Mouse (Mus musculus) layer of hippocampus, adult 8-10 months (tissue): ENCODE data around the gene Ankmy1. TPM values are rescaled to one million over a fixed set of nuclear protein-coding genes. Genes with fewer than 3 reads are reported as not detected.
A peak's percentile ranks its signal among the peaks of the same experiment; 100 is the strongest.

Source experiments
- DNase-seq, 2 experiments: peaks; one replicate each; pipeline ENCODE4 v3.0.0; 2022; ENCODE audit warnings: low spot score in 2 of 2
- total RNA-seq, 4 experiments: library from RNA; stranded (reverse); gene quantifications; 2 replicates each; pipeline ENCODE4 v1.2.4; 2022

Gene Ankmy1
- total RNA-seq, 4 experiments from 2014 or later: 0.31 to 0.37 (median 0.36) TPM

DNA sequence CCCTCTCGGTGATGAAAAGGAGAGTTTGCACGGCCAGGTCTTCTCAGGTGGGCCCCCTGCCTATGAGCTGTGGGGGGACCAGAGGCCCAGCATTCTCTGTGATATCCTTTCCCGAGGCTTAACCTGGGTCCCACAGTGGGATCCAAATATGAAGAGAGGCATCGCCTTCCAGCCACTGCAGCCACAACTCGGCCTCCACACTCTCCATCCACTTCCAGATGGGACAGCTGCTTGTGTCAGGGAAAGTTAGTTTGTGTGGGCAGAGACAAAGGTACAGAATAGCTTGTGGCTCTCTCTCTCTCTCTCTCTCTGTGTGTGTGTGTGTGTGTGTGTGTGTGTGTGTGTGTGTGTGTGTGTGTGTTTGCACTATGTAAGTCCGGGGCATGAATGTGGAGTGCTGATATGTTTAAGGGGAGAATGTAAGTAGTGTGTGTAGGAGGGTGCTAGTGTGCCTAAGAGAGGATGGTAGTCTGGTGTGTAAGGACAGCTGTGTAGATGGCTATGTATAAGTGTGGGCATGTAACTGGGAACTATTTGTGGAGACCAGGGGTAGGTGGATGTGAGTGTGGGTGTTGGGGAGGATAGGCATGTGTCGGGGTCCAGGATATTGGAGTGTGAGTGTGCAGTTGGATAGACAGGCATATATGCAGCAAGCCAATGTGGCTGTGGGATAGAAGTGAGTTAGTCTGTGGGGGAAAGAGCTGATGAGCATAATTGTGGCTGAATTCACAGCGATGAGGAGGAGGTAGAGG, 27.2 kb downstream of the Ankmy1 start:
- DNase-seq: no peak

DNA sequence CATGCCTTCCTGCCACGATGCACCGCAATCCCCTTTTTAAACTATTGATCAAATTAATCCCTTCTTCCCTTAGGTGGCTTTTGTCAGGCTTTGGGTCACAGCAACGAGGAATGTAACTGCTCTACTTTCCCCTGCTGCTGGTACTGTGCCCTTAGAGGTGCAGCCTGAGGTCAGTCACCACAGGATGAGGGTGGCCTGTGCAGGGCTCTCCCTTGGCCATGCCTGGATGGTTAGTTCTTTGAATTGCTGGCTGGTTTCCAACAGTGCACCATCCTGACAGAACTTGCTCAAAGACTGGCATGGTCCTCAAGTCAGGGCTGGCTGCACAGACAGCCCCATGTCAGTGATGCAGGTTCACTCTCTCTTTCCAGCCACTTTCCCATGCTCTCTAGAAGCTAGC, 28.7 kb downstream of the Ankmy1 start:
- no peak for DNase-seq

DNA sequence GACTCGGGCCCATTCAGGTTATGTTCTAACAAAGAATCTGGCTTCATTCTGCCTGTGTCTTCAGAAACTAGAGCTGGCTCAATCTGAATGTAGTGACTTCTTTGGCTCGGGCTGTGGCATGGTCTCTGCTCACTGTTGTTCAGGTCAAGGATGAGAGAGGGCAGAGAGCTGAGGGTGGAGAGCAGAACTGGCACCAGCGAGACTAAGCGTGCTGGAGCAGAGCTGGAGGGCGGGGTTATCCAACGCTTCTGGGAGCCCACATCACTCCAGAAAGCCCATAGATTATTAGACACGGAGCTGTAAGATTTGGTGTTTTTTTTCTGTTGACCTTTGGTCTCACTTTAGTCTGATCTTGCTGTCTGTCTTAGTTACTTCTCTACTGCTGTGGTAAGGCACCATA, 30.0 kb downstream of the Ankmy1 start:
- no peak for DNase-seq

DNA sequence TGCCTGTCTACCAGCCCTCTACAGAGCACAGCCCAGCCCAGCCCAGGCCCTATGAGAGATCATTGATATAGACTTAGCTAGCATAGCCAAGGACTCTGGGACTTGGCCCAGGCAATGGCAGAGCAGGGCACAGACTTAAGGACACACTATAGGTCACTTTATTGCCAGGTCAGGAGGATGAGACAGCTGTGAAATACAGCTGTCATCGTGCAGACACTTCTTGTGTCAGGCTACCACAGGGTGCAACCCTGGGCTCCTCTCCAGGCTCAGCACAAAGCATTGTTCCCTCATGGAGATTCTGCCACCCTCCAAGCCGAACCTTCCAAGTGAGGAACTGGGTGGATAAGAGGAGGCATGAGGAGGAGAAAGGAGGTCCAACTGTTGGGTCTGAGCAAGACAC, 32.7 kb downstream of the Ankmy1 start:
- no peak for DNase-seq

DNA sequence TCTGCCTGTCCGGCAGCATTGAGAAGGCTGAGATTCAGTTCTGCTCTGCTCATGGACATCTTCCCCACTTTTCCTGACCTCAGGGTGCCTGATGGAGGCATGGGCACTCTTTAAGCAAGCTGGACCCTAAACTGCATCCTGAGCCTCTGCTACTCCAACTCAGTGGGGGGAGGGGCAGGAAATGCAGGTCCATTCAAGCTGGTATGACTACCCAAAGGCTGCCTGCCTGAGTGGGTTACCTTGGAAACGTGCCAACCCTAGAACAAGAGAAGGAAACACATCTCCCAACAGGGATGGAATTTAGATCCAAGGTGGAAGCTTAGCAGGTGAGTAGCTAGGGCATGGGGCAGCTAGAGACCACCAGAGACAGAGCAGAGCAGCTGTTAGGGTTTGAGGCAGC, 36.5 kb downstream of the Ankmy1 start:
- no peak for DNase-seq

DNA sequence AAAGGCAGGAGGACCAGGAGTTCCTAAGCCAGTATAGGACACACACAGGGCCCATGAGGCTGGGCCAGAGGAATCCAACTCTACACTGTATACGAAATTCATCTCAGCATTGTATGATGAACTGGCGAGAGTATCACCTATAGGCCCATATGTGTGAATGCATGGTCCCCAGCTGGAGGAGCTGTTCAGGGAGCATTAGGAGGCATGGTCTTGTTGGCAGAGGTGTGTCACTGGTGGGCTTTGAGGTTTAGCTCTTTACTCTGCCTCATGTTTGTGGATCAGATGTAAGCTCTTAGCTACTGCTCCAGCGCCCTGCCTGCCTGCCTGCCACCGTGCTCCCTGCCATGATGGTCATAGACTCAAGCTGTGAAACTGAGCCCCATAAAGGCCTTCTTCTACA, 39.4 kb downstream of the Ankmy1 start:
- no peak for DNase-seq

DNA sequence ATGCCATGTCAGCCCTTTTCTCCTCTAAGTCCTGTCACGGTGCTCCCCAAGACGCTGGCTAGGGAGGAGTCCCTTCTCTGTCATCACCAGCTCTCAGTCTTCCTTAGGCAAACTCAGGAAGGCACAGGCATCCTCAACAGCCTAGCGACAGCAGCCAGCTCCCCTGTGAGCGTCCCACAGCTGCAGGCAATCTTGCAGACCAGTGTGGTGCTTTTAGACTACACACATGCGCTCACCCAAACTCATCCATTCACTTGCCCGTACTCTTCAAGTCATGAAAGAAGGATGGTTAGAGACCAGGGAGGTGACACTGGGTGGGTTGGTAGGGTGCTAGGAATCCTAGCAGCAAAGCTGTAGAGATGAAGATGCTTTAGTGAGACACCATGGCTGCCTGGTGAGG, 41.2 kb downstream of the Ankmy1 start:
- DNase-seq: no peak

DNA sequence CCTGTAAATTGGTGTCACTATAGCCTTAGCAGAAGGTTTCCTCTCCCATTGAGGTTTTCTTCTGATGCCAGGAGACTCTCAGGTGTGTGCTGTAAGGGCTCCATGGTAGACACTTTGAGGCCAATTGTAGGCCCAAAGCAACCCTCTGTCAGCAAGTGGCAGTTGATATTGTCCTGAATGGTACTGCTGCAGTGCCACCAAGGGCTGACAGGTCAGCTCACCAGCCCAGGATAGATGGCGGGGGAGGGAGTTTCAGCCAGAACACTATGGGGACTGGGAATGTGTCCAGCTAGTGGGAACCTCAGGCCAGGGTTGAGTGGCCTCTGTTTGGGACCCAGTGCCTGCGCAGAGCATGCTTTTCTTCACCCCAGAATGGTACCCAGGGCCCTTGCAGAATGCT, 50.3 kb downstream of the Ankmy1 start:
- no peak for DNase-seq

DNA sequence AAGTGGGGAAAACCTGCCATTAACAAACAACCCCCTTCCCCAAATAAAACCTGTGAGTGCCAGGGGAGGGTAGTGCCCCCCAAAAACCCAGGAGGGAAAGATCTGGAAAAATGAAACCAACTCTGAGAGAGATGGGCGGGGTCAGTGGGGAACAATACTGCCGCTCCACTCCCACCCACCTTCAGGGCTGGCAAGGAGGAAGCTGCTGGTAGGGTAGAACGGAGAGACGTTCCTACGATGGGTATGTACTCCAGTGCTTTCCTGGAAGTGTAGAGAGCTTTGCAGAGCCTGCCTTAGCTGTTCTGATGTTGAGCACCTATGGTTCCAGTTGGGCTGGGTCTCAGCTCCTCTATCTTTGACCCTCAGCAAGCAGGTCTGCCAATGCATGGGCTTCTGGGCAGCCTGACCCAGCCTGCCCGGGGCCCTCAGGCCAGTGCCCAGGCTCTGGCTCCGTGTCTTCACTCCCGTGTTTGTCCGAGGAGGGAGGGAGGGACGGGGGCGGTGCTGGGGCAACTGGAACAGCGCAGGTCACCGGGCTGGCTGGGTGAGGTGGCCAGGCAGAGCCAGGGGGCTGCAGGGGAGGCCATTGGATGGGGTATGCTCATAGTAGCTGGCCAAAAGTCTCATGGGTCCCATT, 52.6 kb downstream of the Ankmy1 start:
- DNase-seq: no peak

DNA sequence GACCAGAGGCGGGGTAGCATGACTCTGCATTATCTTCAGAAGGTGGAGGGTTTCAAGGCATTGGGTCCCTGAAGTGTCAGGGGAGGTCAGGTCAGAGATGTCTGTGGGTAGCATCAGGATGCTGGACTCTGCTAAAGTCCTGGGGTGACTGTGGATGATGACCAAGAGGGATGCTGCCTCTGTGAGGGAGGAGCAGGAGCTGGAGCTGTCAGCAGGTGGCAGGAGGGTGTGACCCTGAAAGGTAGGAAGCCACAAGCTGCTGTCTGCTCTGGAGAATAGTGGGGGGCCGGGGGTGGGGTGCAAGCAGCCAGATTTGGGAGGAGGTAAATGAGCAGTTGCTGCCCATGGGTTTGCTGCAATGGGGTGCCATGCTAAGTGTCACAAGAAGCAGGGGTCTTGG, 53.2 kb downstream of the Ankmy1 start:
- no peak for DNase-seq

DNA sequence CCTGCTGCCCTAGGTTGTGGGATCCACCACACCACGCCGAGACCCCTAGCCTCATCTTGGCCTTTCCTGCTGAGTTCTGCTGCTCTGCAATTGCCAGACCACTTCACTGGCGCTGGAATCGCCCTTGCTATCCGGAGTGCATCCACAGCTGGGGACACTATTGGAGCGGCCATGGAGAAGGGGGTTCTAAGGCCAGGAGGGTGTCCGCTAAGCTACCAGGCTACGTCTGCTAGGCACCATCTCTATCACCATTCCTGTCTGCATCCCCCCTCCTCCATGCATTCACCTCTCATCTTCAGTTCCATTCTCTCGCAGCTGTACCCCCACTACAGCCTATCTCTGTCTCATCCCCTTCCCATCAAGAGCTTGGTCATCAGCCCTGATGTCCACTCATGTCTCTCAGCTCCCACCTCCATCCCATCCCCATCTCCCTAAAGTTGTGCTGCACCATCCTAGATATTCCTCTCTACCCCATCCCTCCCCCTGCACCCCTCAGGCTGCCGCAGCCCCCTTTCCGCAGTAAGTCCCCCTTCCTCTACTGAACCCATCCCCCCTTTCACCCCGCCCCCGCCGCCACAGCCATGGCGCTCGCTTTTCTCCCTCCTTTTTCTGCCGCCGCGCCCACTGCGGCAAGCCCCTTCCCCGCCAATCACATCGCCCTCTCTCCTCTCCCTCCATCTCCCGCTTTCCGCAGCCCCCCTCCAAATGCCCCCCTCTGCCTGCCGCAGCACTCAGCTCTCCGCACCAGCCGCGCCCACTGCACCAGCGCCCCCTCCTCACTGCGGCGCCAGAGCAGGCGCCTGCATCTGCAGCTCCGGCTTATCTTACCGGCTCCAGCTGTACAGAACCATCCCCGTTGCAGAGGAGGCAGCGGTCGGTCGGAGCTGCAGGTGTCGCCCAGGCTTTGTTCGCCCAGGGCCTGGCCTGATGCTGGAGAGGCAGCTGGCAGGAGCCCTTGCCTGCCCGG, 54.5 kb downstream of the Ankmy1 start:
- no peak for DNase-seq

DNA sequence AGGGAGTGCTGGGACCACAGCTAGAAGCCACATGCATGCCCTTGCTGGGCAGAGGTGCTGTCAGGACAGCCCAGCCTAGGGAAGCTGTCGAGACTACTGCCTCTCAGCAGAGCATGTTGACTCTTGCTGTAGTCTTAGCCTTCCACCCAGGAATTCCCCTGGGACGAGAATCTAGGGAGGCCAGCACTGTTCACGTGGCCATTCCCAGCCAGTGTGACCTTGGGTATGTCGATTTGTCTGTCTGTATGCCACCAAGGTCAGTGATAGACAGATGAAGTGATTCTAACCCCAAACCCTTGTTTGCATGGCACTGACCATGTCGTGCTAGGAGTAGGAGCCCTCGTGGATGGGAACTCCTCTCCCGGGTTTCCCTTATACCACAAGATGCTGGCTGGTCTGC, 56.8 kb downstream of the Ankmy1 start:
- no peak for DNase-seq

DNA sequence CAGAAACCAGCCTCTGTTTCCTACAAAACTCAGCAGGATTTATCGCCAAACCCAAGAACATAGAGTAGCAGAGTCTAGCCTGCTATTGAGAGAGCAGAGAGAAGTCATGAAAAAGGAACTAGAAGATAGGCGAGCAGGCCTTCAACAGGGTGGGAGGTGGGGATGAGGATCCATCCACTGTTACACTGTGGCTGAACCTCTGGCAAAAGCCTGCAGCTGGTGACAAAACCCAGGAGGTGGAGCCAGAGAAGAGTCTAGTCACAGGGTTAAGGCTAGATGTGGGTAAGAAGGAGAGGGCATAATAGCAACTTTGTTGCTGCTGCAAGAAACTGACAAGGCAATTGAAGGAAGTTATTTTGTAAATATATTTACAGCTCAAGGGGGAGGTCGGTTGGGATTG, 61.3 kb downstream of the Ankmy1 start:
- no peak for DNase-seq

DNA sequence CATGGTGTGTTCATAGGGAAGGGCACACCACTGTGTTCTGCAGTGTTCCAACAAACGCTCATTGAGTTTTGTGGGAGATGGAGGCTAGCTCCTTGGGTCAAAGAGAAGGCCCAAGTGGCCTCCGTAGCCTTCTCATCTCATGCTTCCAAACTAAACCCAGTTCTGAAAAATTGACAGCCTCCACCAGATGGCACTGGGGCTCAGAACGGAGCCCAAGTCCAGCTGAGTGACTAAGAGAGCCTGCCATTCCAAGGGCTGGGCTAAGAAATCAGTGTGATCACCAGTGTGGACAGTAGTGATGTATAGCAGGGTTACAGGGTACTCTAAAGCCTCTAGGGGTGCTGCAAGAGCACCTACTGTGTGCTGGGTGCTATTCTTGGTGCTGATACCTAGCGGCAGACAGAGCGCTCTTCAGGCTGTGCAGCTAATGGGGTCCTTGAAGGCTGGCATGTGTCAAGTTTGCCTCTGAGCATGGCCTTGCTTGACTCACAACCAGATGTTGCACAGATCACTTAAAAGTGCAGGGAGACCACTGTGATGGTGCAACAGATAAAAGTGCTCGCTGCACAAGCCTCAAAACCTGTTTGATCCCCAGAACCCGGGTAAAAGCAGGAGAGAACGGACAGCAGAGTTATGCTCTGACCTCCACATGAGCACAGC, 62.3 kb downstream of the Ankmy1 start:
- DNase-seq: no peak

DNA sequence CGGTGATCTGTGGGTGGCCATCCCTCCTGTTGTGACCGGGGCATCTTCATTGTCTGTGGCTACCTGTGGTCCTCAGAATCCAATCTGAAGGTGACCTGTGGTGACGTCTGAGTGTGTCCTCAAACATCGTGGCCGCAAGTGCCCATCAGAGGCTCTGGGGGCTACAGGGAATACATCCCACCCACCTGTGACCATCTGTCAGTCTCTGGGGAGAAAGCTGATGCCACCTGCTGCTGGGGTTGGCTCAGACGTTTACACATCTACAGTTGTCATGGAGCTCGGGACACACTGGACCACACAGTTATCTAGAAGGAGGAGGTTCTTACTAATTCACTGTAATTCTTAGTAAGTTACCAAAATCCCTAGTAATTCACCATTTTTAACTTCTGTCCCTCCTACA, 63.5 kb downstream of the Ankmy1 start:
- DNase-seq: no peak

DNA sequence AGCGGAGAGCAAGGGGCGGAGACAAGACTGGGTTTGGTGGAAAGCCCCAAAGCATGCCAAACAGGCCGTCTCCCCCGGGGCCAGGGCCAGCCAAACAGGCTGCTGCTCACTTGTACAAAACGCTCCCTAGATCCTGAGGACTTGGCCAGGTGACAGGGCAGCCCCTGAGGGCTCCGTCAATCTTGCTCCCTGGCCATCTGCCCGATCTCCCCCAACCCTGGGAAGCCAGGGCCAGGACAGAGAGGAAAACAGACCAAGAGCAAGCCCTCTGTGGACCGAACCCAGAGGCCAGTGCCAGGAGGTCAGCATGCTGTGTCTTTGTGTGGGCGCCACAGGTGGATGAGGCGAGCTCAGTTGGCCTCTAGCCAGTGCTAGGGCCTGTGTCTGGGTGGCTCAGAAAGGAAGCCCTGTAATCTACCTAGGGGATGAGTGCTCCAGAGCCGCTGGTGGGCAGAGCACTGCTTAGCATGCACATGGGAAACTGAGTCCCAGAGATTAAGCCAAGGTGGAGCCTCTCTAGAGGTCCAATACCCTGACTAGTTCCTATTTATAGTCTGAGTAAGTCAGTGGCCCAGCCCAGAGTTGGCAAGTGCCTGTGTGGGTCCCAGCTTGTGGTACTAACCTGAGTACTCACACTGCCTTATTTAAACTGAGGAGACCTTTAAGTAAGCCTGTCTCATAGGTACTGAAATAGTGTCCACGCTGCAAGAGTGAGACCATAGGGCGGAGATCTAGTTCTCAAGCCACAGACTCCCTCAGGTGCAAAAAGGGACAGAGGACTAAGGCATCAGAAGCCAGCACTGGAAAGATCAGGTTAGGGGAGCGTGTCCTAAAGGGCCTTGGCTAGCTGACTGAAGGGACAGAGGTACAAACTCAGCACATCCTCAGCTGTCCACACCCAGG, 64.5 kb downstream of the Ankmy1 start:
- no peak for DNase-seq

DNA sequence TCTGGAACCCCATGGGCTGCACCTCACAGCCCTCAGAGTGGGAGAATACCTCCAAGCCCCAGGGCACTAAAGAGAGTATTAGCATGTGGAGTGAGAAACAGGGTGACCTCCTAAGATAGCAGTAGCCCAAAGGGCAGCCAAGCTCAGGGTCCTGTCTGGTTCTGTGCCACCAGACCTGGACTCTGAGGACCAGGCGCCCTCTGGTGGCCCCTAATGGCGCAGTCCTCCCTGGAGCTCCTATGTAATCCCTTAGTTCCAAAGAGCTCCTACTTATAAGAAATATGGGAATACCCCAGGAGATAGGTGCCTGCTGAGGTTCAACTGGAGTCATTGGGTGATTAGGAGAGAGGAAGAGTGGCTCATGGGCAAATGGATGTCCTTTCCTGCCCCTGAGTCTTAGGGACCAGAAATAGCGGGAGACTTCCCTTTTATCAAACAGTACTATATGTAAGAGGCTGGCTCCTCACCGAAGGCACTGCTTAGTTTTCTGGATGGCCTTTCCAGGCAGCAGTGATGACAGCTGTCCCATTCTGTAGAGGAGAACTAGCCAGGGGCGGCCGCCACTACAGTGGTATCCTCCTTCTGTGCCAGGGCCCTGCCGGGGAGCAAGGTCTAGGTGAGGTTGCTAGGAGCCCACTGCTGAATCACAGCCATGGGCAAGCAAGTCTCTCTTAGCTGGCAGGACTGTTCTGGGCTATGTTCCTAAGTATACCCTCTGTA, 68.6 kb downstream of the Ankmy1 start:
- DNase-seq: peak; percentile 75 to 88

DNA sequence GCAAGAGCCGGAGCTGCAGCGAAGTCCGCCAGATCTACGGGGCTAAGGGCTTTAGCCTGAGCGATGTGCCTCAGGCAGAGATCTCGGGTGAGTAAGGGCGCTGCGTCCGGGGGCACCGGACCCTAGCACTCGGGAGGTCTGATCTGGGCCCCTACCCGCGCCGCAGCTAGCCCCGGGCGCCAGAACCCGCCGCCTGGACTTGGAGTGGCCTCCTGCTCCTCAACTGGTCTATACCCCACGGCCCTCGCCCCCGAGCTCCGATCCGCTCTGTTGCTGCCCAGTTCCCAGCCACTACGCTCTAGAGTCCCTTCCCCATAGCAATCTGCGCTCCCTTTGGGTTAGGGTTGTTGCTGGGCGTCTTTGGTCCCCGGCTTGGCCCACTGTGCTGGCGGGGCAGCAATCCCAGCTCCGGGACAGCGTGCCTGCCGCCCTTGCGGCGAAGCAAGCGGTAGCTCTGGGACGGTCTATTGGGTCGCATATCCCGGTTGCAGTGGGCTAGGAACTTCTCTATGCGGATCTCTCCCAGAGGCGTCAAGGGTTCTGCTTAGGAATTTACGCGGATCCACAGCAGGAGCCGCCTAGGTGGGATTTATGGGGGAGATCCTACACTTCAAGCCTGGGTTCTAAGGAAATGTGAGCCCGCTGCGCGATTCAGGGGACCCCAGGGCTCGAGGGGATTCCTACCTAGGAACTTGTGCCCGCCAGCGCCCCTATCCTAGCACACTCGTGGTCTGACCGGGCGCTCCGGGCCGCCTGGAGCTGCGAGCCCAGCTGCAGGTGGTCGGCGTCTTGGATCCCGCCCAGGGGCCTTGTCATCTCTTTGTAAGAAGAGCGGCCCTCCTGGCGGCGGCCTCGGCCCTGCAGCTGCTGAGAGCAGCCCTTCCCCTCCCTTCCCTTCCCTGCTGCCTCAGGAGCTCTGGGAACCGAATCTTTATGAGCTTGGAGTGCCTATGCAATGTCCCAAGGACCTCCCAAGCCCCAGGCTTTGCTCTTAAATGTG, 70.4 kb downstream of the Ankmy1 start:
- DNase-seq: peak; percentile 33 to 39
